Mouse (Mus musculus) midbrain, embryonic 12.5 days (tissue): ENCODE data around the gene Flot1. TPM values are rescaled to one million over a fixed set of nuclear protein-coding genes. Genes with fewer than 3 reads are reported as not detected.
A peak's percentile ranks its signal among the peaks of the same experiment; 100 is the strongest.
"Not testable (repeated sequence)": the region's sequence is repeated elsewhere in the genome, so short reads cannot be mapped to it uniquely, and the experiment has no call there.

Experiments
- ATAC-seq: fragments of 200-750 bp; cut with Nextera tagmentation; 2 replicates; pipeline ENCODE4 v1.8.0; 2017; ENCODE audit warnings: low read depth, moderate TSS enrichment, moderate library complexity; ENCODE audit not compliant: low FRiP score
- H3K27ac ChIP-seq: fragments of 300-500 bp; sonication (generic); replicated peaks from 2 replicates; pipeline ENCODE4 v1.5.1; 2016; ENCODE audit warnings: mild to moderate bottlenecking
- H3K27me3 ChIP-seq: fragments of 300-500 bp; sonication (generic); 2 replicates; pipeline ENCODE4 v1.6.1; 2016; ENCODE audit warnings: mild to moderate bottlenecking
- H3K36me3 ChIP-seq: fragments of 300-500 bp; sonication (generic); 2 replicates; pipeline ENCODE4 v1.6.1; 2016
- H3K4me1 ChIP-seq: fragments of 300-500 bp; sonication (generic); 2 replicates; pipeline ENCODE4 v1.6.1; 2016
- H3K4me2 ChIP-seq: fragments of 300-500 bp; sonication (generic); replicated peaks from 2 replicates; pipeline ENCODE4 v1.6.1; 2016; ENCODE audit warnings: mild to moderate bottlenecking, moderate library complexity
- H3K4me3 ChIP-seq: fragments of 300-500 bp; sonication (generic); 2 replicates; pipeline ENCODE4 v1.5.1; 2016; ENCODE audit warnings: mild to moderate bottlenecking
- H3K9ac ChIP-seq: fragments of 300-500 bp; sonication (generic); replicated peaks from 2 replicates; pipeline ENCODE4 v1.6.1; 2016; ENCODE audit warnings: mild to moderate bottlenecking, moderate library complexity
- H3K9me3 ChIP-seq: fragments of 300-500 bp; sonication (generic); 2 replicates; pipeline ENCODE4 v1.6.1; 2016; ENCODE audit warnings: mild to moderate bottlenecking
- WGBS: fragments of 180-500 bp; shearing (Covaris S2); methylation state at CpG from one replicate; pipeline ENCODE4 v1.1.7; 2016; 5-methylcytosine and 5-hydroxymethylcytosine counted together
- polyA plus RNA-seq: library from polyadenylated mRNA; unstranded; fragments of >200 nt; fragmentation: Nextera tagmentation; extraction: Ambion mirVana; gene quantifications from 2 replicates; pipeline ENCODE4 v1.2.1, GENCODE M21; 2016

Flot1 gene
- polyA plus RNA-seq, 1 experiment from 2014 or later, result 53.5 TPM

GRCm38 (mm10) chr17:35838122-35838544, 15.1 kb downstream of the Flot1 start, which contains the start of gene Tubb5:
Gene Tubb5 (minus strand): TSS chr17:35838306.
- H3K4me3 ChIP-seq, result peak within 1 kb of the TSS; percentile 89
- H3K27me3 ChIP-seq, result no peaks in the 10 kb centered on the region
- H3K9me3 ChIP-seq, result no peaks in the 10 kb centered on the region
- peaks cover 37% of the 10 kb centered on the region for H3K36me3 ChIP-seq
- peaks cover 48% of the 10 kb centered on the region for H3K4me1 ChIP-seq
- ATAC-seq, result peak; percentile 79
- H3K27ac ChIP-seq, result peak within 1 kb of the TSS; percentile 99
- peak within 1 kb of the TSS; percentile 99 for H3K9ac ChIP-seq
- peak within 1 kb of the TSS; percentile 89 for H3K4me2 ChIP-seq
- WGBS, result 1% methylated on average over 29 of the region's 29 CpGs

- H3K36me3 ChIP-seq, result peaks cover 33% of the 10 kb centered on the region
- H3K9me3 ChIP-seq, result no peaks in the 10 kb centered on the region
- peak overlapping the region; percentile 51 for H3K9ac ChIP-seq
- peak overlapping the region; percentile 99 for H3K27ac ChIP-seq
- peak overlapping the region; percentile 89 for H3K4me3 ChIP-seq
- 2% methylated on average over 5 of the region's 5 CpGs for WGBS
- no peaks in the 10 kb centered on the region for H3K27me3 ChIP-seq
- no peak for ATAC-seq
- H3K4me1 ChIP-seq, result peaks cover 45% of the 10 kb centered on the region
- H3K4me2 ChIP-seq, result peak overlapping the region; percentile 55
These were observed 15.5 kb downstream of the Flot1 start for GRCm38 (mm10) chr17:35838570-35838969.

GRCm38 (mm10) chr17:35839002-35839401, 16.0 kb downstream of the Flot1 start:
- peak overlapping the region; percentile 99 for H3K27ac ChIP-seq
- not testable (repeated sequence) for H3K9me3 ChIP-seq, ATAC-seq, H3K27me3 ChIP-seq
- H3K36me3 ChIP-seq, result peaks cover 28% of the 10 kb centered on the region
- H3K4me1 ChIP-seq, result peaks cover 41% of the 10 kb centered on the region
- H3K4me2 ChIP-seq, result peak overlapping the region; percentile 55
- H3K4me3 ChIP-seq, result peak overlapping the region; percentile 89
- peak overlapping the region; percentile 51 for H3K9ac ChIP-seq
- 58% methylated on average over 3 of the region's 3 CpGs for WGBS

GRCm38 (mm10) chr17:35840561-35840960, 17.5 kb downstream of the Flot1 start:
- no peak for ATAC-seq
- Histone ChIP-seq H3K36me3 (peaks cover 22% of the 10 kb centered on the region), H3K4me3 (peak overlapping the region; percentile 55), H3K9me3 (no peaks in the 10 kb centered on the region), H3K4me2 (peak overlapping the region; percentile 40), H3K9ac (no peak overlapping the region), H3K4me1 (peaks cover 26% of the 10 kb centered on the region), H3K27ac (0 out of 2 replicates have a peak overlapping the region, but pooled peaks have one; percentile 63), H3K27me3 (no peaks in the 10 kb centered on the region)
- 57% methylated on average over 14 of the region's 14 CpGs for WGBS

GRCm38 (mm10) chr17:35841076-35841950, 18.3 kb downstream of the Flot1 start, which contains the start of gene Mdc1:
Gene Mdc1 (plus strand): TSS chr17:35841515.
- peaks cover 22% of the 10 kb centered on the region for H3K36me3 ChIP-seq
- peak within 1 kb of the TSS; percentile 55 for H3K4me3 ChIP-seq
- no peaks in the 10 kb centered on the region for H3K9me3 ChIP-seq
- no peaks in the 10 kb centered on the region for H3K27me3 ChIP-seq
- ATAC-seq, result peak; percentile 89
- WGBS, result under 1% methylated on average over 59 of the region's 59 CpGs
- H3K4me1 ChIP-seq, result peaks cover 18% of the 10 kb centered on the region
- peak within 1 kb of the TSS; percentile 69 for H3K4me2 ChIP-seq
- H3K9ac ChIP-seq, result peak within 1 kb of the TSS; percentile 69
- H3K27ac ChIP-seq, result peak within 1 kb of the TSS; percentile 68

GRCm38 (mm10) chr17:35842006-35842405, 19.0 kb downstream of the Flot1 start:
- Histone ChIP-seq H3K9ac (peak overlapping the region; percentile 69), H3K27me3 (no peaks in the 10 kb centered on the region), H3K4me1 (peaks cover 17% of the 10 kb centered on the region), H3K27ac (peak overlapping the region; percentile 68), H3K36me3 (peaks cover 23% of the 10 kb centered on the region), H3K9me3 (no peaks in the 10 kb centered on the region), H3K4me2 (peak overlapping the region; percentile 69), H3K4me3 (peak overlapping the region; percentile 55)
- ATAC-seq, result no peak
- WGBS, result 22% methylated on average over 11 of the region's 11 CpGs

- Histone ChIP-seq H3K9me3 (no peaks in the 10 kb centered on the region), H3K4me1 (peaks cover 17% of the 10 kb centered on the region), H3K36me3 (peaks cover 38% of the 10 kb centered on the region), H3K4me3 (no peak overlapping the region), H3K9ac (no peak overlapping the region), H3K27ac (no peak overlapping the region), H3K4me2 (no peak overlapping the region), H3K27me3 (no peaks in the 10 kb centered on the region)
- no peak for ATAC-seq
- WGBS, result 93% methylated on average over 3 of the region's 3 CpGs
These were observed 20.5 kb downstream of the Flot1 start for GRCm38 (mm10) chr17:35843514-35843913.

GRCm38 (mm10) chr17:35848112-35848511, 25.1 kb downstream of the Flot1 start:
- Histone ChIP-seq H3K27me3 (no peaks in the 10 kb centered on the region), H3K4me1 (no peaks in the 10 kb centered on the region), H3K9ac (0 out of 2 replicates have a peak overlapping the region, but pooled peaks have one; percentile 11), H3K27ac (no peak overlapping the region), H3K36me3 (peaks cover 83% of the 10 kb centered on the region), H3K4me2 (no peak overlapping the region), H3K4me3 (no peak overlapping the region), H3K9me3 (no peaks in the 10 kb centered on the region)
- ATAC-seq, result no peak
- 72% methylated on average over 1 of the region's 1 CpGs for WGBS

GRCm38 (mm10) chr17:35850974-35851373, 27.9 kb downstream of the Flot1 start:
- Histone ChIP-seq H3K9me3 (no peaks in the 10 kb centered on the region), H3K27me3 (no peaks in the 10 kb centered on the region), H3K36me3 (peaks cover 88% of the 10 kb centered on the region), H3K9ac (no peak overlapping the region), H3K27ac (no peak overlapping the region), H3K4me1 (no peaks in the 10 kb centered on the region), H3K4me3 (no peak overlapping the region), H3K4me2 (no peak overlapping the region)
- 94% methylated on average over 3 of the region's 3 CpGs for WGBS
- no peak for ATAC-seq

- Histone ChIP-seq H3K27ac (no peak overlapping the region), H3K9me3 (no peaks in the 10 kb centered on the region), H3K36me3 (peaks cover 29% of the 10 kb centered on the region), H3K4me2 (no peak overlapping the region), H3K4me1 (peaks cover 8% of the 10 kb centered on the region), H3K9ac (no peak overlapping the region), H3K27me3 (no peaks in the 10 kb centered on the region), H3K4me3 (no peak overlapping the region)
- no peak for ATAC-seq
- WGBS, result 94% methylated on average over 1 of the region's 1 CpGs
These were observed 36.3 kb downstream of the Flot1 start for GRCm38 (mm10) chr17:35859371-35859770.

- H3K9me3 ChIP-seq, result no peaks in the 10 kb centered on the region
- no peak overlapping the region for H3K9ac ChIP-seq
- no peak overlapping the region for H3K27ac ChIP-seq
- H3K4me1 ChIP-seq, result peaks cover 13% of the 10 kb centered on the region
- no peak overlapping the region for H3K4me3 ChIP-seq
- WGBS, result 72% methylated on average over 2 of the region's 2 CpGs
- H3K27me3 ChIP-seq, result no peaks in the 10 kb centered on the region
- no peak for ATAC-seq
- H3K4me2 ChIP-seq, result no peak overlapping the region
- H3K36me3 ChIP-seq, result peaks cover 25% of the 10 kb centered on the region
These were observed 36.8 kb downstream of the Flot1 start for GRCm38 (mm10) chr17:35859835-35860234.

GRCm38 (mm10) chr17:35860831-35861197, 37.8 kb downstream of the Flot1 start:
- H3K4me1 ChIP-seq, result peaks cover 17% of the 10 kb centered on the region
- H3K4me3 ChIP-seq, result peak overlapping the region; percentile 66
- H3K9me3 ChIP-seq, result no peaks in the 10 kb centered on the region
- ATAC-seq, result 0 out of 2 replicates have a peak, but pooled peaks have one; percentile 0
- peak overlapping the region; percentile 95 for H3K27ac ChIP-seq
- H3K9ac ChIP-seq, result peak overlapping the region; percentile 72
- peak overlapping the region; percentile 66 for H3K4me2 ChIP-seq
- peaks cover 23% of the 10 kb centered on the region for H3K36me3 ChIP-seq
- 4% methylated on average over 12 of the region's 12 CpGs for WGBS
- H3K27me3 ChIP-seq, result no peaks in the 10 kb centered on the region
